Mouse (Mus musculus) limb, embryonic 14.5 days (tissue): Measurements from ENCODE around the gene Usf3. TPM values are rescaled to one million over a fixed set of nuclear protein-coding genes. Genes with fewer than 3 reads are reported as not detected.
A peak's percentile ranks its signal among the peaks of the same experiment; 100 is the strongest.

Experiments
- ATAC-seq: fragments of 200-750 bp; cut with Nextera tagmentation; 2 replicates; pipeline ENCODE4 v1.8.0; 2017; ENCODE audit warnings: low read depth, moderate number of reproducible peaks, moderate TSS enrichment; ENCODE audit not compliant: low FRiP score
- DNase-seq: peaks from one replicate; pipeline ENCODE4 v3.0.0-alpha.2; 2015; ENCODE audit warnings: low spot score
- H3K27ac ChIP-seq: fragments of 300-500 bp; sonication (generic); replicated peaks from 2 replicates; pipeline ENCODE4 v1.5.1; 2014; ENCODE audit warnings: low read depth, mild to moderate bottlenecking, low read length, moderate library complexity, mixed read lengths
- H3K27me3 ChIP-seq: fragments of 300-500 bp; sonication (generic); 2 replicates; pipeline ENCODE4 v1.6.1; 2014; ENCODE audit warnings: low read length, mixed read lengths; ENCODE audit not compliant: control insufficient read depth, insufficient read depth
- H3K36me3 ChIP-seq: fragments of 300-500 bp; sonication (generic); 2 replicates; pipeline ENCODE4 v1.6.1; 2014; ENCODE audit warnings: mild to moderate bottlenecking, low read length, moderate library complexity, mixed read lengths; ENCODE audit not compliant: control insufficient read depth, insufficient read depth
- H3K4me1 ChIP-seq: fragments of 300-500 bp; sonication (generic); 2 replicates; pipeline ENCODE4 v1.6.1; 2014; ENCODE audit warnings: antibody characterized with exemption, low read length, mixed read lengths; ENCODE audit not compliant: control insufficient read depth, insufficient read depth
- H3K4me2 ChIP-seq: fragments of 300-500 bp; sonication (generic); replicated peaks from 2 replicates; pipeline ENCODE4 v1.6.1; 2014; ENCODE audit warnings: low read depth, mild to moderate bottlenecking, low read length, moderate library complexity; ENCODE audit not compliant: severe bottlenecking
- H3K4me3 ChIP-seq: fragments of 300-500 bp; sonication (generic); replicated peaks from 2 replicates; pipeline ENCODE4 v1.5.1; 2014; ENCODE audit warnings: low read length
- H3K9ac ChIP-seq: fragments of 300-500 bp; sonication (generic); 2 replicates; pipeline ENCODE4 v1.6.1; 2014; ENCODE audit warnings: mild to moderate bottlenecking, low read depth, low read length, moderate library complexity; ENCODE audit not compliant: severe bottlenecking
- H3K9me3 ChIP-seq: fragments of 300-500 bp; sonication (generic); 2 replicates; pipeline ENCODE4 v1.6.1; 2016; ENCODE audit warnings: low read length; ENCODE audit not compliant: control insufficient read depth
- POLR2A ChIP-seq: fragments of 200-500 bp; IDR thresholded peaks from 2 replicates; pipeline ENCODE4 v1.8.0; 2012; ENCODE audit warnings: inconsistent platforms, mild to moderate bottlenecking, moderate library complexity, borderline replicate concordance; ENCODE audit not compliant: insufficient read depth, insufficient read length; ENCODE audit errors: extremely low read depth
- WGBS: fragments of 180-500 bp; shearing (Covaris S2); extraction: QIAGEN DNeasy Blood & Tissue Kit; methylation state at CpG from one replicate; pipeline ENCODE4 v1.1.7; 2014; 5-methylcytosine and 5-hydroxymethylcytosine counted together
- polyA plus RNA-seq, 2 experiments: library from polyadenylated mRNA; depleted of rRNA in 1 of 2; stranded (reverse) in 1 of 2; unstranded in 1 of 2; fragments of >200 nt; fragmentation: Nextera tagmentation in 1 of 2; extraction: Ambion mirVana in 1 of 2; gene quantifications; 2 replicates each; pipeline versions ENCODE4 v1.2.1 to v1.2.3; 2012 to 2014

Usf3 gene
- polyA plus RNA-seq, 2 experiments: 4.7 to 9.2 TPM

DNA sequence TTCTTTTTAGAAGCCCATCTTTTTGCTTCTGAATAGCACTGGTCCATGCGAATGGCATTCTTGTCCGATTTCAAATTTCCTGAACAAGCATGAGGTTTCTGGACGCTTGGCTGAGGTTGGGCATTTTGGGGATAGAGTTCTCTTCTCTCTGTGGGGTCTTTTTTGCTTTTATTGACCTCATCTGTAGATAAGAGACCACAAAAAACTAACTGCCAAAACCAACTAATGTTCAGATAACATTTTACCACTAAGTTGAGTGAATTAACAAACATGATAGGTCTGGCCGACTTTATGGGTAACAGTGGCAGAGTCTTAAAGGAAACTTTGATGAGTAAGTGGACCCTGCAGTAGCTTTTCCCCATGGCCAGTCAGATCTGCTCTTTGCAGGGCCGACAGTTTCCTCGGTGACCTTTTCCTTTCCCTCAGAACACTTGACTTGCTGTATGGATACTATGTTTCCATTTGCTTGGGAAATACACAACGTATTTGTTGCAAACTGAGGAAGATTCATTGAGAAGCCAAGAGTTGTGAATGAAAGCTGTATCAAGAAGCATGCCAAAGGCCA lies 1.0 kb downstream of the Usf3 start:
- Histone ChIP-seq H3K9me3 (no peaks in the 10 kb centered on the region), H3K4me1 (peaks cover 13% of the 10 kb centered on the region), H3K9ac (peak overlapping the region; percentile 96), H3K4me2 (peak overlapping the region; percentile 58), H3K4me3 (peak overlapping the region; percentile 90), H3K36me3 (no peaks in the 10 kb centered on the region), H3K27me3 (no peaks in the 10 kb centered on the region), H3K27ac (peak overlapping the region; percentile 84; the same call in 1 of the 2 replicates)
- 20% methylated on average over 7 of the region's 7 CpGs for WGBS
- no peak for ATAC-seq
- DNase-seq: no peak
- no peak for TF ChIP-seq POLR2A

DNA sequence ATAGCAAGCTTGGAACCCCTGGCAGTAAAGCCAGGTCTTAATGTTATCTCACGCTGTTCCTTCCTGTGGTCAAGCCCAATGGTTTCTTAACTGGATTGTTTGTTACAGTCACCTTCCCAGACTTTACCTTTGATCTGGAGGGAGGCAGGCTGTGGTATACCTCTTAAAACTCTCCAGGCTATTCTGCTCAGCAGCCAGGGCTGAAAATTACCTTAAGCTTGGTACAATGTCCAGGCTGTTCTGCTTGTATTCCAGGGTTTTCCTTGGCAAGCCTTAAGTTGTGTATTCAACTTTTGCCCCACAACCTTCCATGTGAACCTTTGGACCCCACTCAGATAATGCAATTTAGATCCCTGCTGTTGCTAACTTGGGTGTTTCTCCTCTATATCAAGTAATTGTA lies 2.0 kb downstream of the Usf3 start:
- Histone ChIP-seq H3K4me3 (no peak overlapping the region), H3K4me1 (peaks cover 13% of the 10 kb centered on the region), H3K4me2 (no peak overlapping the region; the same call in 1 of the 2 replicates), H3K9me3 (no peaks in the 10 kb centered on the region), H3K27ac (no peak overlapping the region), H3K36me3 (no peaks in the 10 kb centered on the region), H3K27me3 (no peaks in the 10 kb centered on the region), H3K9ac (no peak overlapping the region)
- DNase-seq: no peak
- ATAC-seq: no peak
- TF ChIP-seq POLR2A: no peak
- 31% methylated on average over 1 of the region's 1 CpGs for WGBS

DNA sequence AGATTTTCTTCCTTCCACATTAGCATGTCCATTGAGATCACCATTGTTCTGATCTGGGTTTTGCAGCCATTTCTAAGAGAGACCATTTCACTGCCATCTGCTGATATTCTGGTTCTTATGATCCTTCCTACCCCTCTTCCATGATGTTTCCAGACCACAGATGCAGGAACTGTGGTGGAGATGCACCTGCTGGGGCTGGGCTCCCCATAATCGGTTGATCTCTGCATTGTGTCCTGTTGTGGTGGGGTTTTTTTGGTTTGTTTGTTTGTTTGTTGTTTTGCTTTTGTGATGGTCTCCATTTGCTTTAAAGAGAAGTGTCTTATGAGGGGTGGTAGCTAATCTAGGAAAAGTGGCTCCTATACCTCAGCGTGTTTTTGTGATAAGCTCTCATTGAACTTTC lies 3.5 kb downstream of the Usf3 start:
- peaks cover 13% of the 10 kb centered on the region for H3K4me1 ChIP-seq
- 93% methylated on average over 2 of the region's 2 CpGs for WGBS
- no peak overlapping the region for H3K4me3 ChIP-seq
- H3K27me3 ChIP-seq: no peaks in the 10 kb centered on the region
- DNase-seq (no peak), ATAC-seq (no peak)
- TF ChIP-seq POLR2A: no peak
- no peak overlapping the region for H3K27ac ChIP-seq
- H3K4me2 ChIP-seq: no peak overlapping the region
- no peak overlapping the region for H3K9ac ChIP-seq
- H3K36me3 ChIP-seq: no peaks in the 10 kb centered on the region
- H3K9me3 ChIP-seq: no peaks in the 10 kb centered on the region

DNA sequence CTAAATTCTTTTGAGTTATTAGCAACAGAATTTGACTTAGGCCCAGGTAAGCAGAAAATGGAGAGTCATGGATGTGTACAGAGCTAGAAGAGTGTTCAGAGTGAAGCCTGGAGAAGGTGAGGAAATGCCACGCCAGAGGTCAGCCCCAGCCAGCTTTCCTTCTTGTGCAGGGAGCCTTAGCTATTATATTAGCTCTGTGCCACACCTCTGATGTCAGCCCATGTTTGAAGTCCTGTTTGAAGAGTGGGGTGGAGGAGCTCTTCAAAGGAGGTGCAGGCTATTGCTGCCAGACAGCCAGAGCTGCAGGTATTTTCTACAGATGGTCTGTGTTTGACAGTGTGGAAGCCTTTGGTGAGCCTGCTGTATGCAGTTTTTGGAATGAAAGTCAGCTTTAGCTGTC lies 5.5 kb downstream of the Usf3 start:
- no peak for ATAC-seq
- no peak for DNase-seq
- H3K27ac ChIP-seq: no peak overlapping the region
- H3K4me1 ChIP-seq: peaks cover 13% of the 10 kb centered on the region
- H3K4me3 ChIP-seq: no peak overlapping the region
- H3K27me3 ChIP-seq: no peaks in the 10 kb centered on the region
- H3K36me3 ChIP-seq: no peaks in the 10 kb centered on the region
- H3K4me2 ChIP-seq: no peak overlapping the region
- TF ChIP-seq POLR2A: no peak
- H3K9ac ChIP-seq: no peak overlapping the region
- H3K9me3 ChIP-seq: no peaks in the 10 kb centered on the region
- 29% methylated on average over 1 of the region's 1 CpGs for WGBS

DNA sequence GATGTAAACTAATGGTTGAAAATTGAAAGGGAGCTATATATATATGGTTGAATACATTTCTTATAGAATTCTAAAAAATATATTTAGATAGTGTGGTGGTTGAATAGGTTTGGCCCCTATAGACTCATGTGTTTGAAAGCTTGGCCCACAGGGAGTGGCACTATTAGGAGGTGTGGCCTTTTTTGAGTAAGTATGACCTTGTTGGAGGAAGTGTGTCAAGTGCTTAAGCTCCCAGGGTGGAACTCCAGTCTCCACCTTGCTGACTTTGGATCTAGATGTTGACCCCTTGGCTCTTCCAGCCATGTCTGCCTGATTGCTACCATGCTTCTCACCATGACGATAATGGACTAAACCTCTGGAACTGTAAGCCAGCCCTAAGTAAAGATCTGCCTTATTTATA lies 9.6 kb downstream of the Usf3 start:
- no peak overlapping the region for H3K4me3 ChIP-seq
- 91% methylated on average over 1 of the region's 1 CpGs for WGBS
- no peak for ATAC-seq
- no peak overlapping the region for H3K9ac ChIP-seq
- no peak overlapping the region for H3K27ac ChIP-seq
- H3K4me2 ChIP-seq: no peak overlapping the region
- no peaks in the 10 kb centered on the region for H3K36me3 ChIP-seq
- peaks cover 8% of the 10 kb centered on the region for H3K4me1 ChIP-seq
- TF ChIP-seq POLR2A: no peak
- H3K27me3 ChIP-seq: no peaks in the 10 kb centered on the region
- no peaks in the 10 kb centered on the region for H3K9me3 ChIP-seq
- DNase-seq: no peak
